Mouse (Mus musculus): ENCODE data around the gene Ano9.

The Ano9 gene

DNA sequence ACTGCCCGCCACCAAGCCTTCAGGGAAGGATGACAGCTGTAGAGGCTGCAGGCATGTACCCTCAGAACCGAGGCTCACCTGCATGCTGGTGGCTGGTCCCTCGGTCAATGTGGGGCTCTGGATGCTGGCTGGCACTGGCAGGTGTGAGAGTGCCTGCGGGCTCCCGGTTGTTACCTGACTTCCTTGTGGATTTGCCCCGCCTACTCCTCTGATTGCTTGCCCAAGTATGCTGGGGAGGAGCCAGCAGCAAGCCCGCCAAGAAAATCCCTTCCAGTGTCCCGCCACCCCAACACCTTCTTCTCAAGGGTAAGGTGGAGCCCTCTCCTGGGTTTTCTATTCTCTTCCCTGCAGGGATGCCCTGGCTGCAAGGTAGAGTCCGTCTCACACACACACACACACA is at the start of gene Ano9:
Gene Ano9, minus strand, starts transcription at position 171 of the 400 bp plus-strand sequence.
- DNase-seq, result no peak

DNA sequence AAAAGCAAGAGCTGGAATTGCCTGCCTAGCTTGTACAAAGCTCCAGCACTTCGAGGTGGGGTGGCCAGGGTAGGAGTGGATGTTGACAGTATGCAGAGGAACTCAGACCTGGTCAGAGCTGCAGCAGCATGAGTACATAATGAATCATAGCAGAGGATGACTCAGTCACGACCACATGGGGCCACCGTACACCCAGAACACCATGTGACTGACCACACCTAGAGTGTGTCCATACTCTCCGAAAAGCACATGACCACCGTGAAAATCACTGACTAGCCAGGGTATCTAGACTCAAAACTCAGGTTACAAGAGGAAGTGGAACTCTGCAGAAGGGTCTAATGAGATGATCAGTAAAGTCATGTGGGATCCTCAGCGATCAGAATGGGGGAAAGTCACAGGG is 47.2 kb upstream of the Ano9 start:
- DNase-seq, result no peak

DNA sequence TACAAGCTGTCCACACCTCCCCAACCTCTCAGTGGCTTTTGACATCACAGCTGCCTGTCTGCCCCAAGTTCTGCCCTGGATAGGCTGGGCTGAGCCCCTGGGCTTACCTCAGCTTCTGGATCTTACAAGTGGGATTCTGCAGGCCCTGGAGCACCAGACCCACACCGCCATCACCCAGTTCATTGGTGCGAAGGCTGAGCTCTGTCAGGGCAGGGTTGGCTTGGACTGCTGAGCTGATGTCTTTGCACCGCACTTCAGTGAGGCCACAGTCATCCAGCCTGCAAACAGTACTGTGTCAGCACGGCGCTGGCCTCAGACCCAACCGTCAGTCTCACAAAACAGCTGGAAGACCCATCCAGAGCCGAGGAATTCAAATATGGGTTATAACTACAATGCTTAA is 46.8 kb upstream of the Ano9 start:
- DNase-seq, result no peak

DNA sequence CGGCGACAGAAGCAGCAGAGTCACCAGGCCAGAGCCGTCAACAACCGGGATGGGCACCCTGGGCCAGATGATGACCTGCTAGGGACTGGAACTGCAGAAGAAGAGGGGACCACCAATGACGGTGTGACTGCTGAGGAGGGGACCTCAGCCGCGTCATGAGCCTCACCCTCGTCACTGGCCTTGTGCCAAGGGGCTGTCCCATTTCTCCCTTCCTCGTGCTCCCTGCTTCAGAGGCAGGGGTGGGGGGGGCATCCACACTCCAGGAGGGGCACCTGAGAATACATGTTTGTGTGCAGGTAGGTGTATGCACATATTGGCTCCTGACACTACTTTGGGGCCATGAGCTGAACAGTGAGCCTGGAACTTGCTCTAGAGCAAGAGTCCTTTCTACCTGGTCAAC is 37.8 kb upstream of the Ano9 start:
- no peak for DNase-seq

DNA sequence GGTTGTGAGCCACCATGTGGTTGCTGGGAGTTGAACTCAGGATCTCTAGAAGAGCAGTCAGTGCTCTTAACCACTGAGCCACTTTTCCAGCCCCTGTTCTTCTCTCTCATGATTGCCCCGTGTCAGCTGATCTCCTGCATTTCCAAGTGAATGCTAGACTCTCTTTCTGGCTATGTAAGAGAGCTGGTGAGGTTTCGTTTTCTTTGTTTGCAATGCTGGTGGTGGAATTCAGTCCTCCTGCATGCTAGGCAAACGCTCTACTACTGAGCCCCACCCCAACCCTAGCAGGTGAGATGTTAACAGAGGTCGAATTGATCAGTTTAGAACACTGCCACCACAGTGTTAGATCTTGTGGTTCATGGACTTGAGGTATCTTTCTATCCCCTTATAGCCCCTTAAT is 31.0 kb upstream of the Ano9 start:
- no peak for DNase-seq

DNA sequence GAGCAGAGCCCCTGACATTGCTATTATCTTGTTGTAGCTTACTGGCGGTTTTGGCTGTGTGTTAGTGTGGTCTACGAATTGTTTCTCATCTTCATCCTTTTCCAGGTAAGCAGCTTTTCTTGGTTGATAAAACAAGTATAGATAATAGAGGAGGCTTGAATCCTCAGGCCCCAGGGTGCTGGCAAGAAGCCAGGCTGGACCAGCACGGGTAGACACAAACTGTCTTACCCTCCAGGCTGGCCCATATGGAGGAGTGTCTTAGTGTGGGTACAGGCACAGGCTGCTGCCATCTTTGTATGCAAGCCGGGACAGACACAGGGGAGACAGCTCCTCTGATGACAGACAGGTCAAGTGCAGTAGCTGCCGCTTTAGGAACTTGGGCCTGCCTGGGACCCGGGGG is 29.4 kb upstream of the Ano9 start:
- peak; percentile 52 to 63 for DNase-seq

DNA sequence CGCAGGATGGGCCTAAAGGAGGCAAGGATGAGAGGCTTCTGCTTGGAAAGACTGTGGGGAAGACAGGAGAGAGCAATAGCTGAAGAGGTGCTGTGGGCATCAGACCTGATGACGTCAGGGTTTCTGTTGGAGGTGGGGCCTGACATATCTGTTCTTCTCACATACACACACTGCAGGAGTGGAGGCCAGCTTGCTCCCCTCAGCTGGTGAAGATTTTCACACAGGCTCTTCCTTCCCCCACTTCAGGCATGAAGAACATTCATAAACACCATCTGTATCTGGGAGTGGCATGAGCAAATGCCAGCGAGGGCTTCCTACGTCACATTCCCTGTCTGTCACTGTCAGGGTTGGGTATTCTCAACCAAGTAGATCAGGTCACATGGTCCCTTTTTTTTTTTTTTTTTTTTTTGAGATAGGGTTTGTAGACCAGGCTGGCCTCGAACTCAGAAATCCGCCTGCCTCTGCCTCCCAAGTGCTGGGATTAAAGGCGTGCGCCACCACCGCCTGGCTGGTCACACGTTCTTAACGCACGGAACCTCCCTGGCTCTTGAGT is 28.5 kb upstream of the Ano9 start:
- no peak for DNase-seq

DNA sequence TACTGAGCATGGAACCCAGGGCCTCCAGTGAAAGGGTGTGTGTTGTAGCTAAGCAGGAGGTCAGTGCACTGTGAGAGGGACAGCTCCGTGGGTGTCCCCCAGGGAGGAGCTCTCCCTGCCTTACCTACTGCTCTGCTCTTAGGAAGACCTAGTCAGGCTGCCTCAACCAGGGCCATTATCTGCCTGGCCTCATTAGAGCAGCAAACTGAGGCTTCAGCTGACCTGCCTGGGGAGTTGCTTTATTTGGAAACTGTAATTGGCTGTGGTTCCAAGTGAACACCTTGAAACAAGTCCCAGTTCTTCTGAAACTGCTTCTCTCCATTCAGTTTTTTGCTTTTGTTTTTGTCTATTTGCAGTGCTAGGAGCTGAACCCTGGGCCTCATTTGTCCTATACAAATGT is 27.8 kb upstream of the Ano9 start:
- DNase-seq, result peak; percentile 55 to 64

DNA sequence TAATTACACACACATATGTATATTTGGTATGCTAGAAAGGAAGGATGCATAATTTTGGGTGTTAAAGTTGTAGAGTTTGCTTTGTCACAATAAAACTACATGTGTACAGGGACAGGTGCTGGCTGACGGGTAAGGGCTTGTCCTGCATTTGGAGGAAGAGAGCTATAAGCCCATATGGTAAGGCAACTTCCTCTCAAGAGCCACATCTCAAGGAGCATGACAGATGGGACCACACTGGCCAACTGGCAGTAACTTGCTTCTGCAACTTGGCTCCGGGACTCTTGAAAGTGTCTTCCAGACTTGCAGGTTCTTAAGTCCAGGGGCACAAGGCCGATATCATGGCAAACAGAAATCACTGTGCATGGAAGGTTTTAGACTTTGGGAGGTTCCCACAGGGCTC is 27.0 kb upstream of the Ano9 start:
- peak; percentile 30 to 37 for DNase-seq

DNA sequence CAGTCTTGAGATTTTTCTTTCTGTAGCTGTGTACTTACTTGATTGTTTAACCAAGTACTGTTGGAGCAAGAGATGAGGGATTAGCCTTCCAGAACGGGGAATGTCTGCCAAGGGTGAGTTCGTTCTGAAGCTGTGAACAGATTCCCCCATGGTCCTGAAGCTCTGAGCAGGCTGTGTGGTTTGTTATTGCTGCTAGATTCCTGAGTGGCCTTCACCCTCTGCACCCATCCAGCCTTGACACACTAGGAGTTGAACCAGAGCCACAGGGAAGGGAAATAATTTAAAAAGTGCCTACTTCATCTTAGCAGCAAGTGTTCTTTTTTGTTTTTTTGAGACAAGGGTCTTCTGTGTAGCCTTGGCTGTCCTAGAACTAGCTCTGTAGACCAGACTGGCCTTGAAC is 26.3 kb upstream of the Ano9 start:
- no peak for DNase-seq

DNA sequence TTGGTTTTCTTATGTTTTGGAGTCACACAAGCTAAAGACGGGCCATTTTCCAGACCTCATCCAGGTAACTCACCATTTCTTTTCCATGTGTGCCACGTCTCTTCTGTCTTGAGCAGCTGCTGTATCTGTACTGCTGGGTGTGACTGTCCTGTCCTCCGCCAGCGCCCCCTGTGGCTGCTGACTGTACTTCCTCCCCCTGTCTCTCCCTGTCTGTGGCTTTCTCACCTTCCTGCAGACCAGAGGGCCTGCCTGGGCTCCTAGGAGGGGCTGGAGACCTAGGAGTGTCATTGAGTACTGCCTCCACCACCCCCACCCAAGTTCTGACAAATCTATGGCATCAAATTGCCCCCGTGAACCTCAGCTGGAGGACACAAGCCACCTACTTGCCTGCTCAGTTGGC is 25.5 kb upstream of the Ano9 start:
- peak; percentile 27 to 51 for DNase-seq

DNA sequence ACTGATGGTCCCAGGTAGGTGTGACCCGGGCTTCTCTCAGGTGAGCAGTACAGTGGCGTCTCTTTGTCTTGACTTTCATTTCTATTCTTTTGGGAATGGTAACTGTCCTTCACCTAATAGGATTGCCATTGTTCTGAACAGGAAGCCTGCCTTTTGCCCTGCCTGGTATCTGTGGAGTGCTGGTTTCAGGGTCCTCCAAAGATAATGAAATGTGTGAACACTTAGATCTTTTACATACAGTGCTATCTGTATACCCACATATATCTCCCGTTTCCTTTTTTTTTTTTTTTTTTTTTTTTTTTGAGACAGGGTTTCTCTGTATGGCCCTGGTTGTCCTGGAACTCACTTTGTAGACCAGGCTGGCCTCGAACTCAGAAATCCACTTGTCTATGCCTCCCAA is 23.7 kb upstream of the Ano9 start:
- DNase-seq, result no peak

DNA sequence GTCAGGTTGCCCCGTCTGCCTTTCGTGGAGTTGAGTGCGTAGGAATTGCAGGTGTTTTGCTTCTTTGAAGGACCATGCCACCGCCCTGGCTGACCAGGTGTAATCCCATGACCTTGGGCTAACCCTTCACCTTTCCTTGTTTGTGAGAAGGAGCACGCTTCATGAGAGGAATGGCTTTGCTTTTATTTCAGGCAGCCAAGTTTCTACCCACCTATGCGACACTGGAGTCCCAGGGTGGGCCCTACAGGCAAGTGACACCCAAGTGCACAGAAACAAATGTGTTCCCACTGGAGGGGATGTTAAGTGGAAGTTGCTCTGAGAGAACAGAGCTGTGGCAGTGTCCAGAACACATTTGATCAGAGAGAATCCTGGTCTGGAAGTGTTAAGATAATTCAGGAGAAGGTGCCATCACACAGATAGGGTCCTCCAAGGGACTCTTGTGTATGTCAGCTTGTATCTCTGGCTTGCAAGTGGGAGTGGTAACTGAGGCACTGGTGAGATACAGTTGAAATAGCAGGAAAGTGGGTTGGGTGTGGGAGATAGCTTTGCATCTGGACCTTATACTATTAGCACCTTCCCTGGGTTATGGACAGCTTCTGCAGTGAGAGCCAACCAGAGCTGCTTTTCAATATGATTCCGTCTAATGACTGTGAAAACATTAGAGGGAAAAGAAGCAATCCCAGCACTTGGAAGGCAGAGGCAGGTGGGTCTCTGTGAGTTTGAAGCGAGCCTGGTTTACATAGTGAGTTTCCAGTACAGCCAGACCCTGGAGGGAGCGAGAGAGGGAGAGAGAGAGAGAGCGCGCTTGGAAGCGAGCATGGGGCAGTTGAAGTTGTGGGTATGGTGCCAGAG is 14.5 kb upstream of the Ano9 start:
- no peak for DNase-seq

DNA sequence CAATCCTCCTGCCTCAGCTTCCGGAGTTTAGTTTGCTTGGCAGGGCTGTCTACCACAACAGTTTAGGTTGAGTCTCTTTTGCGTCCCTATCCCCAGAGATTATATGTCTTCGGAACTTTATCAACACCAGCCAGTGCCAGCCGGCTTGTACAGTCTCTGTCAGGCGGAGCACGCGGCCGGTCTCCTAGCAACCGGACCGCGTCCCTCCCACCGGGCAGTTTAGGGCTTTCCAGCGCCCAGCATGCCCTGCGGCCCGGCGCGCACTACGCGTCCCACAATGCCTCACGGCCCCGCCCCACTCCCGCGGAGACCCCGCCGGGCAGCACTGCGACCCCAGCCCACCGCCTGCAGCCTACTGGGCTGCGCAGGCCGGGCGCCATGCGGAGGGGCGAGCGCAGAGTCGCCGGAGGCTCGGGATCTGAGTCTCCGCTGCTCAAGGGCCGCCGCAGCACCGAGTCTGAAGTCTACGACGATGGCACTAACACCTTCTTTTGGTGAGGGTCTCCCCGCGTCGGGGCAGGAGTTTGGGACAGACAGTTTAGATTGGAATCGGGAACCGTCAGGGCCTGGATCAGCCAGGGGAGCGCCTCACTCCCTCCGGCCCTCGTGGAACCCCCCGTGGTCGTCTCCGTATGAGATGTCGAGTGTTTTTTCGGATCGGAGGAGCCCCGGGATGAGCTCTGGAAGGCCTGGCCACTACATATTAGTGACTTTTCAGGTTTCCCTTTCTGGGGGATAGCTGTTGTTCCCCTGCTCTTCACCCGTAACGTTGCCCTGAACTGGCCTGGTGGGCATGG is 13.6 kb upstream of the Ano9 start:
- DNase-seq, result peak; percentile 90 to 93

DNA sequence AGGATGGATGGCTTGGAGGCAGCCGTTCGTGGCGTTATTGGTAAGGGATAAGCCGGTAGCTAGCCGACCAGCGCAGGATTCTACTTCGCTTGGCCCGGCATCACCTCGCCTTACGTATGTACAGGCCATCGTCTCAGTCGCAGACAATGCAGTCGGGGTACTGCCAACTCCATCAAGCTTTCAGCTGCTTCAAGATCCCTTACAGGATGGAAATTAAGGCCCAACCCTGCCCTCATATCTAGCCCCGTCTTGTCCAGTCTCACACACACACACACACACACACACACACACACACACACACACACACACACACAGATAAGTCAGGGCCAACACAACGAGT is 5.9 kb upstream of the Ano9 start:
- no peak for DNase-seq

DNA sequence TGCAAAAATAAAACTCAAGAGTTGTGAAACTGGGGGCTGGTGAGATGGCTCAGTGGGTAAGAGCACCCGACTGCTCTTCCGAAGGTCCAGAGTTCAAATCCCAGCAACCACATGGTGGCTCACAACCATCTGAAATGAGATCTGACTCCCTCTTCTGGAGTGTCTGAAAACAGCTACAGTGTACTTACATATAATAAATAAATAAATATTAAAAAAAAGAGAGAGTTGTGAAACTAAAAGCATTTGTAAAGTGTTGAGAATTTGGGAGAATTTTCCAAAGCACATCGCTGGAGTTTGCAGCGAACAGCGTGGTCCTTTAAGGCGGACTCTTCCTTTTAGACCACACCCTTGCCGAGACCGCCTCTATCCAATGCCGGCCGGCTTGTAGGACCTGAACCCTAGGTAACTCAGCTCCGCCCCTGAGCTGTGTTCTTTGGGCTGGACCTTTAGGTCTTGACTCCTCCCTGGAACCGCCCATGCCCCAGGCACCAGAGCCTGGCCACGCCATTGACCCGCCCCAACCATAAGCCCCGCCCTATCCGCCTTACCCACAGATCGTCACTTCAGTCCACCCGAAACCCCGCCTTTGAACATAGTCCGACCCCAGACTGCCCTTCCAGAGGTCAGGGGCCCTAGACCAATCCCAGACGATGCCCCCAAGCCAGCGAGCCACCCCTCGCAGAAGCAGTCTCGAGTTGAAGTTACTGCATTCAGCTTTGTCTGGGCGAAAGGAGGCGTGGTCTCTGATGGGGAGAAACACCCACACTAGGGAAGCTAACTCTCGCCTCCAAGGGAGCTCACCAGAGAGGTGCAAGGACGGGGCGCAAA is 5.3 kb upstream of the Ano9 start:
- DNase-seq, result peak; percentile 89 to 97

DNA sequence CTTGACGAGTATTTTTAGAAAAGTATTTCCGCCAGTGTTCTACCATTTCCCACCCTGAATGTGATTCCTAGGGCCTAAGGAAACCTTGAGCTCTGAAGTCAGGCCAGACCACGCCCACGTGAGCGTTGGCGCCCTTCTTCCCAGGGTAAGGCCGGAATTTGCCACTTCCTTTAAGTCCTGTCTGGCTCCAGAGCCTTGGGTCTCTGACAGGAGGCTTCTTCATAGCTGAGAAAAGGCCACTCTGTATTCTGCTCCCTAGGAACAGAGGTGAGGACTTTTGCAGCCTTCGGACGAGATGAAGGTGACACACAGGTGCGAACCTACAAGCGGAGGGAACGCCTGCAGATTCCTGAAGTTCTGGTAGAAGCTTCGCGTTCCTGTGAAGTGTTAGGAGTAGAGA is 4.6 kb upstream of the Ano9 start, which contains the start of gene Ptdss2:
Gene Ptdss2, plus strand, starts transcription at position 138 of the 400 bp plus-strand sequence.
- DNase-seq, result no peak

DNA sequence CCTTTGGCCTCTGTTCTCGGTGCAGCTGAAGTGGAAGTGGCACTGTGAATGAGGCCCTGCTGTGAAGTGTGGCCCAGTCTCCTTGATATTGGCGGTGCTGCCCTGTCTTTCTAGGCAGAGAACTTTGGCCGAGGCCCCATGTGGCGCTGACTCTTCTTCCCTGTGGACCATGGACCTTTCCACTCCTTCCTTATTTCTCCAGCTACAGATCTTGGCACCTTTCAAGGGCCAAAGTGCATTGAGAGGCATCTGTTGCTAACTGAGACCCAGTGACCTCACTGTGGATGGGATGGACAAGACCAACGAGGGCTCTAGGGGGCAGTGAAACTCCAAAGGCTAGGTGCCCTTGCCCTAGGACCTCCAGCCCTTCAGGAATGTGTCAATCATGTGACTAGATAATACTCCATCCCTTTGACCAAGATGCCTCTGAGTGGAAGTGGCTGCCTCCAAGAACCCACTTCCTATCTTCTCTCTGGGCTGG is 3.5 kb upstream of the Ano9 start:
- DNase-seq, result no peak

DNA sequence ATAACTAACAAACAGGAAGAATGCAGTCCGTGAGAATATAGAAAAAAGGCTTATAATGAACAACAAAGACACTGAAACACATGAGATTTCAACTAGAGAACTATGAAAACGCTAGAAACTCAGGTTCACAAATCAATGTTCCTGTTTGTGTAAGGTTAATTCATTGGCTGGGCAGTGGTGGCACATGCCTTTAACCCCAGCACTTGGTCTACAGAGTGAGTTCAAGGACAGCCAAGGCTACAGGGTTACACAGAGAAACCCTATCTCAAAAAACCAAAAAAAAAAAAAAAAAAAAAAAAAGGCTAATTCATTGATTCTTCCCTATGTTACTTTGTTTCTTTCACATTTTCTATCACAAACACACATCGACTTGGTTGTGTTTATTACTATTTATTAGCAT is 3.0 kb upstream of the Ano9 start:
- no peak for DNase-seq

DNA sequence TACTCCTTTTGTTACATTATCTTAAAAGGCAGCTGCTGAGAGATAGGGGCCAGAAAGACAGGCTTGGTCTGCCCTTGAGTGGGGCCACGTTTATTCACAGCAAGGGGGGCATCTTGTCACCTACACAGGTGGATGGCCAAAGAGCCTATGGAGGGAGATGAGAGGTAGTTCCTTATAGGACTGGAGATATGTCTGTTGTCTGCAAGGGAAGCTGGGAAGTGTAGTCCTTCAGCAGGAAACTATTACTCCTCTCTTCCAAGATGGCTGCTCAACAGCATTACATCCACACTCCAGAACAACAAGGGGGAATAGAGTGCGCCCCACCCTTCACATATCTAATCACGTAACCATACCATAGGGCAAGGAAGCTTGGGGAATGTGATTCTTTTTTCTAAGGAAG is 1.9 kb upstream of the Ano9 start:
- DNase-seq, result no peak

DNA sequence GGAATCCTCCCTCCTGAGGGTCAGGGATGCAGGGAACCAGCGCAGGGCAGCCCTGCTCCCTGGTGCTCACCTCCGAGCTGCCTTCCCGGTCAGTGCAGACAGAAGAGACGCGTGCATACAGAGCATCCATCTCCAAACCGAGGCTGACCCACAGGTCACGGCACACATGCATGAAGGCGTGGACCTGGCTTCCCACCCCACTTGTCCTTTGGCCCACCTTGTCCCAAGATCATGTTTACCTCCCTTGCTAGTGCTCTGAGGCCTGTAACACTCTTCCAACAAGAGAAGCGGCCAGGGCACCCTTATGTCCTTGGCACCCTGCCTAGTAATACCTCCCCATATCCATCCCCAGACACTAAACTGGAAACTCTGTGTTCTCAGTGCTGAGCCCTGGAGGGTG is 1.7 kb downstream of the Ano9 start:
- DNase-seq, result no peak

DNA sequence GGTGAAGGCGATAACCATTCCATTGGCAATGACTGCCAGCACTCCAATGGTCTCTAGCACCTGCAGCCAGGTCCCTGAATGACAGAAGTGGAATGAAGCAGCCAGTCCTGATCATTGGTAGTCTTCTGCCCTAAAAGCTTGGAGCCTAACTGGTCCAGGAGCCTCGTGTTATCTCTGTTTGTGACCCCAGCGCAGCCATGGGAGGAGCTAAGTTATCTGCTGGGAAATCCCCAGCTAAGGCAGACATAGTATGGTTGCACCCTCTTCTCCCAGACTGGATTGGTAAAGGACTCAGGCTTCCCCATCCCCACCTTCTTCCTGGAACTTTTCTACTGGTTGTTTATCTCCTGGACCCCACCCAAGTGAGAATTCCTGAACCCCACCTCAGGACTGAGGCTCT is 14.4 kb downstream of the Ano9 start:
- no peak for DNase-seq

All from cerebellum, adult 18-20 months (tissue).